Mouse (Mus musculus) MEL (cell line): Measurements from ENCODE around the gene Hoxb9. TPM values are rescaled to one million over a fixed set of nuclear protein-coding genes. Genes with fewer than 3 reads are reported as not detected.

ENCODE experiments used
- DNase-seq: peaks from one replicate; pipeline ENCODE4 v3.0.0; 2011; ENCODE audit warnings: low read depth, low spot score
- H3K27ac ChIP-seq: 2 replicates; pipeline ENCODE4 v1.5.1; 2012; ENCODE audit warnings: low read depth, mild to moderate bottlenecking, control low read depth, low read length, moderate library complexity; ENCODE audit not compliant: control insufficient read depth
- H3K27me3 ChIP-seq, 2 experiments: fragments of 150-350 bp in 1 of 2; sonication (generic) in 1 of 2; 2 replicates each; pipeline ENCODE4 v1.6.1; 2012; ENCODE audit warnings: low read length in 2 of 2, mild to moderate bottlenecking in 2 of 2, improper control_type of control experiment in 1 of 2, moderate library complexity in 1 of 2; ENCODE audit not compliant: insufficient read depth in 2 of 2, control insufficient read depth in 1 of 2
- H3K36me3 ChIP-seq, 2 experiments: 2 replicates each; pipeline ENCODE4 v1.6.1; 2012 to 2014; ENCODE audit warnings: low read length in 2 of 2, improper control_type of control experiment in 1 of 2, inconsistent platforms in 1 of 2, mild to moderate bottlenecking in 1 of 2; ENCODE audit not compliant: insufficient read depth in 2 of 2, control insufficient read depth in 1 of 2
- H3K4me1 ChIP-seq, 2 experiments: fragments of 150-350 bp in 1 of 2; sonication (generic) in 1 of 2; 2 replicates each; pipeline ENCODE4 v1.6.1; 2012; ENCODE audit warnings: low read length in 2 of 2, improper control_type of control experiment in 1 of 2, mild to moderate bottlenecking in 1 of 2; ENCODE audit not compliant: insufficient read depth in 2 of 2, control insufficient read depth in 1 of 2
- H3K4me3 ChIP-seq, 2 experiments: fragments of 150-350 bp in 1 of 2; sonication (generic) in 1 of 2; 2 replicates each; pipeline ENCODE4 v1.5.1; 2012; ENCODE audit warnings: low read depth in 2 of 2, low read length in 2 of 2, mild to moderate bottlenecking in 2 of 2, moderate library complexity in 2 of 2, control low read depth in 1 of 2, improper control_type of control experiment in 1 of 2; ENCODE audit not compliant: control insufficient read depth in 1 of 2, insufficient read depth in 1 of 2
- H3K79me2 ChIP-seq: 2 replicates; pipeline ENCODE4 v1.6.1; 2012; ENCODE audit warnings: mild to moderate bottlenecking, low read length, moderate library complexity; ENCODE audit not compliant: control insufficient read depth, poor library complexity, insufficient read depth
- H3K9ac ChIP-seq: 2 replicates; pipeline ENCODE4 v1.6.1; 2012; ENCODE audit warnings: low read depth, mild to moderate bottlenecking, control low read depth, low read length, moderate library complexity; ENCODE audit not compliant: control insufficient read depth, poor library complexity, severe bottlenecking
- H3K9me3 ChIP-seq: fragments of 150-350 bp; sonication (generic); replicated peaks from 2 replicates; pipeline ENCODE4 v1.6.1; 2012; ENCODE audit warnings: mild to moderate bottlenecking, low read length, improper control_type of control experiment, moderate library complexity; ENCODE audit not compliant: insufficient read depth
- BHLHE40 ChIP-seq: IDR thresholded peaks from 2 replicates; pipeline ENCODE4 v1.6.1; 2012; ENCODE audit warnings: low read depth, mild to moderate bottlenecking, inconsistent platforms, low read length, improper control_type of control experiment, borderline replicate concordance
- CHD2 ChIP-seq: IDR thresholded peaks from 2 replicates; pipeline ENCODE4 v1.6.1; 2011; ENCODE audit warnings: low read length, improper control_type of control experiment
- GATA1 ChIP-seq: IDR thresholded peaks from 2 replicates; pipeline ENCODE4 v1.6.1; 2011; ENCODE audit warnings: low read depth, low read length, improper control_type of control experiment
- HCFC1 ChIP-seq: IDR thresholded peaks from 2 replicates; pipeline ENCODE4 v1.6.1; 2012; ENCODE audit warnings: low read depth, mild to moderate bottlenecking, inconsistent platforms, low read length, improper control_type of control experiment, moderate library complexity
- JUND ChIP-seq: IDR thresholded peaks from 2 replicates; pipeline ENCODE4 v1.6.1; 2011; ENCODE audit warnings: low read depth, mild to moderate bottlenecking, improper control_type of control experiment, low read length
- MAFK ChIP-seq: IDR thresholded peaks from 2 replicates; pipeline ENCODE4 v1.6.1; 2011; ENCODE audit warnings: low read depth, mild to moderate bottlenecking, low read length, improper control_type of control experiment, borderline replicate concordance
- MEF2A ChIP-seq: IDR thresholded peaks from 2 replicates; pipeline ENCODE4 v1.6.1; 2014; ENCODE audit warnings: low read depth, mild to moderate bottlenecking, inconsistent platforms, low read length, improper control_type of control experiment; ENCODE audit not compliant: poor library complexity, insufficient replicate concordance, severe bottlenecking; ENCODE audit errors: extremely low read depth
- MXI1 ChIP-seq: IDR thresholded peaks from 2 replicates; pipeline ENCODE4 v1.6.1; 2011; ENCODE audit warnings: mild to moderate bottlenecking, low read depth, low read length, improper control_type of control experiment
- MYC ChIP-seq: IDR thresholded peaks from 2 replicates; pipeline ENCODE4 v1.6.1; 2011; ENCODE audit warnings: low read depth, mild to moderate bottlenecking, low read length, improper control_type of control experiment, moderate library complexity
- POLR2AphosphoS2 ChIP-seq: IDR thresholded peaks from 2 replicates; pipeline ENCODE4 v1.6.1; 2011; ENCODE audit warnings: low read length, improper control_type of control experiment
- RAD21 ChIP-seq: IDR thresholded peaks from 2 replicates; pipeline ENCODE4 v1.6.1; 2011; ENCODE audit warnings: mild to moderate bottlenecking, low read depth, low read length, improper control_type of control experiment
- RCOR1 ChIP-seq: IDR thresholded peaks from 2 replicates; pipeline ENCODE4 v1.6.1; 2012; ENCODE audit warnings: low read depth, mild to moderate bottlenecking, inconsistent platforms, low read length, improper control_type of control experiment
- SIN3A ChIP-seq: IDR thresholded peaks from 2 replicates; pipeline ENCODE4 v1.6.1; 2012; ENCODE audit warnings: low read length, improper control_type of control experiment, inconsistent platforms
- SMC3 ChIP-seq: IDR thresholded peaks from 2 replicates; pipeline ENCODE4 v1.6.1; 2011; ENCODE audit warnings: low read depth, low read length, improper control_type of control experiment
- TAL1 ChIP-seq: IDR thresholded peaks from 2 replicates; pipeline ENCODE4 v1.6.1; 2012; ENCODE audit warnings: mild to moderate bottlenecking, inconsistent platforms, low read length, moderate library complexity, mixed read lengths
- TCF12 ChIP-seq: IDR thresholded peaks from 2 replicates; pipeline ENCODE4 v1.6.1; 2014; ENCODE audit warnings: low read depth, mild to moderate bottlenecking, inconsistent platforms, low read length, improper control_type of control experiment, moderate library complexity
- UBTF ChIP-seq: IDR thresholded peaks from 2 replicates; pipeline ENCODE4 v1.6.1; 2012; ENCODE audit warnings: low read depth, mild to moderate bottlenecking, inconsistent platforms, low read length, improper control_type of control experiment, moderate library complexity, borderline replicate concordance; ENCODE audit not compliant: insufficient read depth
- USF1 ChIP-seq: IDR thresholded peaks from 2 replicates; pipeline ENCODE4 v1.6.1; 2014; ENCODE audit warnings: low read depth, mild to moderate bottlenecking, inconsistent platforms, low read length, improper control_type of control experiment, moderate library complexity
- ZC3H11A ChIP-seq: IDR thresholded peaks from 2 replicates; pipeline ENCODE4 v1.6.1; 2012; ENCODE audit warnings: low read depth, mild to moderate bottlenecking, inconsistent platforms, low read length, improper control_type of control experiment
- ZNF384 ChIP-seq: IDR thresholded peaks from 2 replicates; pipeline ENCODE4 v1.6.1; 2012; ENCODE audit warnings: low read depth, mild to moderate bottlenecking, inconsistent platforms, low read length, improper control_type of control experiment
- polyA plus RNA-seq, 2 experiments: library from polyadenylated mRNA; stranded (reverse) in 1 of 2; unstranded in 1 of 2; fragments of >175 nt in 1 of 2; fragments of >200 nt in 1 of 2; gene quantifications; 2 replicates each; pipeline versions ENCODE4 v1.2.1 to v1.2.4; 2012; ENCODE audit warnings: low replicate concordance in 2 of 2, low read depth in 1 of 2; ENCODE audit not compliant: insufficient read length in 2 of 2, insufficient read depth in 1 of 2, missing spikeins in 1 of 2
- total RNA-seq: library from RNA; depleted of rRNA; stranded (reverse); fragments of 300-350 nt; gene quantifications from 2 replicates; pipeline ENCODE4 v1.2.3, GENCODE M21; 2012

Gene Hoxb9
- total and polyA plus RNA-seq, 3 experiments = not detected

- no peak for DNase-seq
- no peak overlapping the region for H3K4me3 ChIP-seq
- H3K36me3 ChIP-seq = no peaks in the 10 kb centered on the region
- H3K9ac ChIP-seq = no peak overlapping the region
- no peaks in the 10 kb centered on the region for H3K4me1 ChIP-seq
- H3K9me3 ChIP-seq = no peaks in the 10 kb centered on the region
- H3K27ac ChIP-seq = no peak overlapping the region
- no peaks in the 10 kb centered on the region for H3K79me2 ChIP-seq
- TF ChIP-seq MYC (no peak), SIN3A (no peak), MAFK (no peak), ZNF384 (no peak), GATA1 (no peak), JUND (no peak), TCF12 (no peak), UBTF (no peak), SMC3 (no peak), ZC3H11A (no peak), RAD21 (no peak)
- peaks cover 5 to 6% of the 10 kb centered on the region in 2 experiments for H3K27me3 ChIP-seq
Measured at GRCm38 (mm10) chr11:96321846-96322245, 50.6 kb downstream of the Hoxb9 start.

- H3K36me3 ChIP-seq = no peaks in the 10 kb centered on the region
- TF ChIP-seq RCOR1 (no peak), USF1 (no peak), RAD21 (no peak), MEF2A (no peak), BHLHE40 (no peak), POLR2AphosphoS2 (no peak), MXI1 (no peak), HCFC1 (no peak), MAFK (no peak), CHD2 (no peak), SMC3 (no peak), TAL1 (no peak)
- TF ChIP-seq, all 39 proteins: peak for 0
- Histone ChIP-seq H3K9me3 (no peaks in the 10 kb centered on the region), H3K27me3 (peaks cover 5 to 9% of the 10 kb centered on the region in 2 experiments), H3K4me1 (no peaks in the 10 kb centered on the region), H3K79me2 (no peaks in the 10 kb centered on the region), H3K27ac (no peak overlapping the region), H3K4me3 (no peak overlapping the region), H3K9ac (no peak overlapping the region)
- DNase-seq = no peak
Measured at GRCm38 (mm10) chr11:96322738-96323137, 51.5 kb downstream of the Hoxb9 start.
